Mouse (Mus musculus) heart, postnatal 14 days (tissue): ENCODE results near the gene Tmem161a. TPM values are rescaled to one million over a fixed set of nuclear protein-coding genes. Genes with fewer than 3 reads are reported as not detected.

Source experiments
- DNase-seq, 2 experiments: peaks; one replicate each; pipeline ENCODE4 v3.0.0; 2021 to 2022
- intact Hi-C: fragments of 180-260 bp; cut with DNase I; formaldehyde crosslinking; loops from one replicate; pipeline ENCODE4 v1.15.1; 2025
- long read RNA-seq, 2 experiments: library from polyadenylated mRNA; stranded (forward); transcript quantifications; one replicate each; pipeline ENCODE4 v2.0.0; 2021
- total RNA-seq, 2 experiments: library from RNA; stranded (reverse); gene quantifications; 2 replicates each; pipeline ENCODE4 v1.2.3; 2021

Gene Tmem161a
- 10 to 100 TPM; 91.7 to 99.4 TPM for total RNA-seq
- long read RNA-seq, experiment 1, transcript Tmem161a-214 (11 exons, 2,080 nt), result minor isoform, 10 of 183 reads
- long read RNA-seq, experiment 1, transcript Tmem161a-201 (12 exons, 3,018 nt), result major isoform, 48 of 183 reads
- long read RNA-seq, experiment 1, partial matches to known transcripts, result 84 of 183 reads
- long read RNA-seq, experiment 1, other reads (novel, unspliced or antisense), result 40 of 183 reads
- long read RNA-seq, experiment 2, transcript Tmem161a-214 (11 exons, 2,080 nt), result minor isoform, 5 of 133 reads
- long read RNA-seq, experiment 2, transcript Tmem161a-201 (12 exons, 3,018 nt), result major isoform, 39 of 133 reads
- long read RNA-seq, experiment 2, partial matches to known transcripts, result 68 of 133 reads
- long read RNA-seq, experiment 2, other reads (novel, unspliced or antisense), result 20 of 133 reads

GRCm38 (mm10) chr8:70172043-70172681 lies at the start of gene Tmem161a:
Gene Tmem161a, plus strand, starts transcription at chr8:70172356.
- intact Hi-C loops, result no loop called here
- DNase-seq, result peak; percentile 90 to 91

GRCm38 (mm10) chr8:70122863-70123262 lies 49.3 kb upstream of the Tmem161a start:
- intact Hi-C loops, result loop anchor here (5.0 kb wide), 1 partner anchor 206 kb away; no protein-coding TSS in a partner anchor
- no peak for DNase-seq

- no peak for DNase-seq
These were observed 47.2 kb upstream of the Tmem161a start for GRCm38 (mm10) chr8:70124992-70125391.

GRCm38 (mm10) chr8:70128435-70128834 lies 43.7 kb upstream of the Tmem161a start:
- DNase-seq, result peak; percentile 77 to 87
- intact Hi-C loops, result no loop called here

More at GRCm38 (mm10) chr8:70124992-70125391, 47.2 kb upstream of the Tmem161a start:
- intact Hi-C loops, result loop anchor here (5.0 kb wide), 1 partner anchor 208 kb away; no protein-coding TSS in a partner anchor

GRCm38 (mm10) chr8:70129309-70129952 lies 42.7 kb upstream of the Tmem161a start:
- DNase-seq, result peak; percentile 42 to 54
- intact Hi-C loops, result no loop called here

- DNase-seq, result no peak
- intact Hi-C loops, result no loop called here
These were observed 42.1 kb upstream of the Tmem161a start for GRCm38 (mm10) chr8:70130066-70130465.

- DNase-seq, result peak; percentile 85 to 87
- intact Hi-C loops, result no loop called here
These were observed 40.8 kb upstream of the Tmem161a start, which contains the start of gene Nr2c2ap for GRCm38 (mm10) chr8:70131166-70131883. Gene Nr2c2ap, plus strand, starts transcription at chr8:70131333.

GRCm38 (mm10) chr8:70134086-70134485 lies 38.1 kb upstream of the Tmem161a start:
- intact Hi-C loops, result no loop called here
- no peak for DNase-seq

GRCm38 (mm10) chr8:70134931-70135330 lies 37.2 kb upstream of the Tmem161a start:
- no peak for DNase-seq
- intact Hi-C loops, result no loop called here

- DNase-seq, result no peak
- intact Hi-C loops, result no loop called here
These were observed 35.6 kb upstream of the Tmem161a start for GRCm38 (mm10) chr8:70136591-70136990.

GRCm38 (mm10) chr8:70137890-70138289 lies 34.3 kb upstream of the Tmem161a start:
- intact Hi-C loops, result loop anchor here (2.0 kb wide), 1 partner anchor 33 kb away; no protein-coding TSS in a partner anchor
- no peak for DNase-seq

GRCm38 (mm10) chr8:70139026-70139857 lies 32.9 kb upstream of the Tmem161a start, which contains the start of the genes Rfxank, Borcs8 and Mef2b:
Gene Rfxank, minus strand, starts transcription at chr8:70139154.
Gene Borcs8, plus strand, starts transcription at chr8:70139499.
Gene Mef2b, plus strand, starts transcription at chr8:70139711.
- intact Hi-C loops, result loop anchor here (2.0 kb wide), 1 partner anchor 32 kb away; no protein-coding TSS in a partner anchor

GRCm38 (mm10) chr8:70139981-70140380 lies 32.2 kb upstream of the Tmem161a start:
- intact Hi-C loops, result loop anchor here (2.0 kb wide), 1 partner anchor 31 kb away; no protein-coding TSS in a partner anchor
- DNase-seq, result no peak

More at GRCm38 (mm10) chr8:70139026-70139857, 32.9 kb upstream of the Tmem161a start, which contains the start of the genes Rfxank, Borcs8 and Mef2b:
- peak; percentile 98 to 99 for DNase-seq

GRCm38 (mm10) chr8:70147678-70148607 lies 24.2 kb upstream of the Tmem161a start:
- no peak for DNase-seq
- intact Hi-C loops, result no loop called here

GRCm38 (mm10) chr8:70150158-70150557 lies 22.0 kb upstream of the Tmem161a start:
- intact Hi-C loops, result no loop called here
- DNase-seq, result no peak

GRCm38 (mm10) chr8:70152537-70153257 lies 19.5 kb upstream of the Tmem161a start:
- intact Hi-C loops, result no loop called here
- peak; percentile 68 to 75 for DNase-seq

GRCm38 (mm10) chr8:70157240-70157800 lies 14.8 kb upstream of the Tmem161a start:
- DNase-seq, result no peak
- intact Hi-C loops, result no loop called here
